Mouse (Mus musculus) ES-Bruce4 (cell line): ENCODE measurements at regions not wholly inside any gene's neighbourhood (a gene's known extent, or its start where the extent isn't known, plus 50 kb on each side); places are given as distances from the start of the nearest gene placed in this dataset.

ENCODE experiments used
- CTCF ChIP-seq: IDR thresholded peaks from one replicate; pipeline ENCODE4 v1.8.1; 2011; ENCODE audit warnings: low read depth, low read length
- EP300 ChIP-seq: IDR thresholded peaks from 2 replicates; pipeline ENCODE4 v1.6.1; 2011; ENCODE audit warnings: low read depth, low read length; ENCODE audit not compliant: insufficient read depth
- POLR2A ChIP-seq: IDR thresholded peaks from one replicate; pipeline ENCODE4 v1.8.1; 2011; ENCODE audit warnings: low read length; ENCODE audit not compliant: insufficient read depth

DNA sequence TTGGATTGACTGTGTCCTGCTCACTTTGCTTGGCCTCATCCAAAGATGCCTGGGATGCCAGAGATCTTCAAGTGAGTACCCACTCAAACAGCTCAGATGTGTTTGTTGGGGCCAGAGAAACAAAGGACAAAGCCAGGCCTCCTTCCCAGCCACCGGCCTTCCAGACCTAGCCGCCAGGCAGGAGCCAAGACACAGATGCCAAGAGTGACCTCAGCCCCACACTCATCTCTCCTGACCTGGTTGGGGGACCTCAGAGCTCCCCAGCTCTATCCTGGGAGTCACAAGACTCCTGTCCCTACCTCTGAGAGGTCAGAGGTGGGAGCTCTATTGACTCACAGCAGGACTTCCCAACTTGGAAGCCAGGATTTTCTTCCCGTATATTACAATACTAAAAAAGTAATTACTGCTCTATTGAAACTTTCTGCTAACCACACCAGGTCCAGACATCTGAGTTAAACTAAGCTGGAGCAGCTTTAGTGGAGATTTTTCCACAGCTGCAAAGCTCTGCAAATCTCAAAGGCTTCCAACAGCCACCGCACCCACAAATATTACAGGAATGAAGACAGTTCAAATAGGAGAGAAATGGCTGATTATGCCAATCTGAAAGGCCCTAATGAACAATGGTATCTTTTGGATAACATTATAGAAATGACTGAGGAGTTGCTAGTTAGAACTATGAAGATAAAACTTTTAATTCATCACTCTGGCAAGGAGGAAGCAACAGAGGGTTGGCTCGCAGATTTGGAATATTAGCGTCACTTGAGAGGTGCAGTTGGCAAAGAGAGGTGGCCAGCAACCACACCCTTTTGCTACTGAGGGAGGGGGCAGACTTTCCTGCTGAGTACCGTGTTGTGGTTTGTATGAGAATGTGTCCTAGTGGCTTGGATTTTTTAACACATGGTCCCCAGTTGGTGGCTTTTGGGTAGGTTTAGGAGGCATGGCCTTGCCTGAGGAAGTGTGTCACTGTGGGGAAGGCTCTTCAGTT lies 162.9 kb downstream of the Fndc1 start:
- TF ChIP-seq CTCF (no peak), POLR2A (no peak), EP300 (no peak)
